Mouse (Mus musculus): ENCODE data around the gene Prkca.

Prkca gene

GRCm38 (mm10) chr11:108295373-108295772, 48.4 kb downstream of the Prkca start:
- no peak for DNase-seq (ENCODE audit: low read depth, low spot score)

DNA sequence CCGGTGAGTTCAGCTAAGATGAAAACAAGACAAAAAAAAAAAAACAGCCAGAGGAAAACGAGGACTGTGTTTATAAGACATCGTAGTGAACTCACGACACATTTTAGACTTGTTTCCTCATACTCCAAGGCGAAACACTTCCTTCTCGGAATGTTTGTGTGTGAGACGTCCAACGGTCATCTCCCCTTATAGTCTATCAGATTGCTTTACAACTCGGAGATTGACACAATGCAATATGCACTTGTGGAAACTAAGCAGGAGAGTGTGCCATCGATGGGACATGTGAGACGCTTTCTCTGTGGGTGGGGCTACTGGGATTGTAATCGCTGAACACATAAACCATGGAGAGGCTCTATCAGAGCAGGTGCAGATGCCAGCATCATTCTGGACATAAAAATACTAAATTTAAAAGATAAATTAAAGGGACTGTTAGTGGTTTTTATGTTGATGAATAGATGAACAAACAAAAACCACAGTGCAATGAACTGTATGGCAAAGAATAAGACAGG, 49.4 kb downstream of the Prkca start:
- DNase-seq (ENCODE audit: low read depth, low spot score) = no peak

- DNase-seq (ENCODE audit: low read depth, low spot score) = no peak
Measured at GRCm38 (mm10) chr11:108293843-108294242, 49.9 kb downstream of the Prkca start.

GRCm38 (mm10) chr11:108289192-108289591, 54.5 kb downstream of the Prkca start:
- no peak for DNase-seq (ENCODE audit: low read depth, low spot score)

- no peak for DNase-seq (ENCODE audit: low read depth, low spot score)
Measured at GRCm38 (mm10) chr11:108287321-108287720, 56.4 kb downstream of the Prkca start.

DNA sequence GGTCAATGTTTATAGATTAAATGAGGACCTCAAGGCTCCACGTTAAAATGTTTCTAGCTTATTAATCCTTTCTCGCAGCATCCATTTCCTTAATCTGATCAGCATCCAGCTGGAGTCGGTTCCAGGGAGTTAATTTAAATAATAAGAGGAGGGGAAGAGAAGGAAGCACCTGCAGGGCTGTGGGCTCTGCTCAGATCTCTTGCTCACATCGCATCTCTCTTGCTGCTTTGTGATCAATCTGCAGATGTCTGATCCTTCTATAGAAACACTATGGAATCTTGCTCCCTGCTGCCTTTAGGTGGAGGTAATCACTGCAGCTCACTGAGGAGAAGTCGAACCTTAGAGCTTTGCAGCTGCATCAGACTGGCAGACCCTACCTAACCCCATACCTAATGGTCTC, 58.7 kb downstream of the Prkca start:
- no peak for DNase-seq (ENCODE audit: low read depth, low spot score)

DNA sequence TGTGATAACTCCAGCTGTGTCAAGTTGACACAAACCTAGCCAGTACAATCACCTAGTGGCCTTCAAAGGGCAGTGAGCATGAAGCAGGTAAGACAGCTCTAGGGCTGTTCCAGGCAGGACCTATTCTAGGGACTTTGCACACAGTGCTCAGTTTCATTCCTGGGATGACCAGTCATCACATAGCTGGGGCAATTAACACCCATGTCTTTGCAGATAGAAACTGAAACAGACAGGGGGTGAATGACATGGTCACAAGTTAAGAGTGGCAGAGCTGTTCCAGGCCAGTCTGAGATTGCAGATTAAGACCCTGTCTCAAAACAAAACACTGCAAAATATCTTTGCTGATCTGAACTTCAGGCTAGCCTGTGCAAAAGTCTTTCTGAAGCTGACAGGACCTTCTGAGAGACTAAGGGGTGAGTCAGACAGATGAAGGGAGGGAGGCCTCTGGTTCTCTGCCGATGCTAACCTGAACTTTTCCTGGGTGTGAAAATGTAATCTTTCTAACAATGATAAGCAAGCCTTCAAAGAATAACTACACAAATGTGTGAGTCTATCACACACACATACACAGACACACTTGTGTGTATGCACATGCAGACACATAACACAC, 60.8 kb downstream of the Prkca start:
- DNase-seq (ENCODE audit: low read depth, low spot score) = no peak

GRCm38 (mm10) chr11:108279748-108280373, 63.9 kb downstream of the Prkca start:
- DNase-seq (ENCODE audit: low read depth, low spot score) = no peak

DNA sequence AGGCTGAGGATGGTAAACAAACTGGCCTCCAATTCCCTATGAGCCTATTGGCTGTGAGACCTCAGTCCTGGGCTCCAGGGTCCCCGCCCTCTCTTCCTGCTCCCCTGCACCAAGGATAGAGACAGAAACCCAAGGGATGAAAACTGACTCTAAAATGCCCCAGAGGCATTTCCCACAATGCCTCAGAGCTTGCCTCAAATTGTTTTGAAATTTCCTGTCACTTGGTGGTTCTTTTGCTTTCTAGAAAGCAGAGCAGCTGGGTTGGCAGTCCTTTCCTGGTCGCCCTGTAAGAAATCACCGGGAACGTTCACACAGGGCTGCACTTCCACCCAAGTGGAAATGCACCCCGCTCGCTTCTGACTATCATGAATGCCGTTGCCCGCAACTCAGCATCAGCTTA, 66.6 kb downstream of the Prkca start:
- no peak for DNase-seq (ENCODE audit: low read depth, low spot score)

GRCm38 (mm10) chr11:108276148-108276547, 67.6 kb downstream of the Prkca start:
- no peak for DNase-seq (ENCODE audit: low read depth, low spot score)

- no peak for DNase-seq (ENCODE audit: low read depth, low spot score)
Measured at GRCm38 (mm10) chr11:108274046-108274445, 69.7 kb downstream of the Prkca start.

- DNase-seq (ENCODE audit: low read depth, low spot score) = no peak
Measured at GRCm38 (mm10) chr11:108273415-108273965, 70.2 kb downstream of the Prkca start.

GRCm38 (mm10) chr11:108272601-108273414, 70.9 kb downstream of the Prkca start:
- no peak for DNase-seq (ENCODE audit: low read depth, low spot score)

DNA sequence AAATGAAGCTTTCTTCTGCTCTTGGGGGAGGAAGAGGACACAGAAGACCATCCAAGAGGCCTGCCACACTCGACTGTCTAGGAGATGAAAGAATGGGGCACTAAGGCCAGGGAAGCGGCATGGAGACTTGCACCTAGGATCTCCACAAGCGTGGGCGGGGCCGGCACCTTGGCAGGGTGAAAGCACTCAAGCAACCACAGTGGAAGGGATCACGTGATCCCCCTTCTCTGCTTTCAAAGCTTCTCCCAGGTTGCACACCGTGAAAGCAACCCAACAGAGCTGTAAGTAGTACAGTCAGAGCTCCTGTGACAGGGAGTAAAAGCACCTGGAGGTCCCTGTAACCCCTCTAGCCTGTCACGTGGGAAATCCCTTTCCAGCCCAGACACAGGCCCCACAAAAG, 72.4 kb downstream of the Prkca start:
- DNase-seq (ENCODE audit: low read depth, low spot score) = no peak

GRCm38 (mm10) chr11:108269516-108269915, 74.2 kb downstream of the Prkca start:
- DNase-seq (ENCODE audit: low read depth, low spot score) = no peak

DNA sequence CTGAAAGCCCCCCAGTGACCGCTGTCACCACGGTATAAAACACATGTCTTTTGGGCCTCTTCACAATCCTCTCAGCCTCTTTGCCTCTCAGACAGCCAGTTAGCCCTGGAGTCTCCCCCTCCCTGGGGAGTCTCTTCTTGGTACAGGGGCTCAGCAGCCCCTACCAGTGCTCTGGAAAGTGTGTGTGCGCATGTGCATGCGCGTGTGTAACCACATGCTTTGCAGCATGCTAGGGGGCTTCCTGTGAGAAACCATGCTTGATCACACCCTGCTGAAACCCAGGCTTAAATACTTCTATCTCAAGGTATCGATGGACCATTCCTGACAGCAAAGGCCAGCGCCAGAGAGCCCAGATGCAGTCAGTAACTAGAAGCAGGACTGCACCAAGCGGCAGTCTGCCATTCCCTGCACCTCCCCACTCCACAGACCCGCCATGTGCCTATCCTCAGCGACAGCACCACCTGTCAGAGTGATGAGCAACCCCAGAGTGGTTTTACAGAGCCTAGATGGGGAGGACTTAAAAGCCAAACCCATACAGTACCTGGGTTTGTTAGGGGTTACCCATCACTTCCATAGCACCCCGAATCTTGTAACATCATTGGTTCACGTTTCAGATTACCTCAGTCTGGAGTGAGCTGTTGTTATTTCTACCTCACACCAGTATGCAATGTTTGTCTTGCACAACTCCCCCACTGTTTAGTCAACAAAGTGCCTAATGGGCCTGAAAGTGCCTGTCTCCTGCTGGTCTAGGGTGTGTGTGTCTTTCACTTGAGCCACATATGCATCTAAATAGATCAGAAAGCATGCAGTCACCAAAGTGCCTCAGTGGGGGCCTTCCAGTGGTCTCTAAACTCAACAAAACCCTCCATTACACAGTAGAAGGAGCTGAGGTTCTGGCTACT, 75.1 kb downstream of the Prkca start:
- DNase-seq (ENCODE audit: low read depth, low spot score) = no peak

GRCm38 (mm10) chr11:108267825-108268224, 75.9 kb downstream of the Prkca start:
- DNase-seq (ENCODE audit: low read depth, low spot score) = no peak

- DNase-seq (ENCODE audit: low read depth, low spot score) = no peak
Measured at GRCm38 (mm10) chr11:108267066-108267465, 76.7 kb downstream of the Prkca start.

DNA sequence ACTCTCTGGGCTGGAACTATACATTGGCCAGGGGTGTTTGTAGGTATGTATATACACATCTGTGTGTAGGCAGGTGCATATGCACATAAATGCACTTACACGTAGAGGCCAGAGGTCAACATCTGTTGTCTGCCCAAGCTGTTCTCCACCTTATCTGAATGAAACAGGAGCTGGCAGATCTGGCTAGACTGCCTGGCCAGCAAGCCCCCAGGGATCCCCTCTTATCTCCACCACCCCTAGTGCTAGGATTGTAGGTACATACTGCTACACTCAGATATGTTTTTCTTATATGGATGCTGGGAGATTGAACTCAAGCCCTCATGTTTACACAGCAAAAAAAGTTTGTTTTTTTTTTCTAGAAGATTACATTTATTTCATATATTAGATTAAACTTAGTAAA, 79.9 kb downstream of the Prkca start:
- no peak for DNase-seq (ENCODE audit: low read depth, low spot score)

GRCm38 (mm10) chr11:108263406-108263805, 80.3 kb downstream of the Prkca start:
- no peak for DNase-seq (ENCODE audit: low read depth, low spot score)

DNA sequence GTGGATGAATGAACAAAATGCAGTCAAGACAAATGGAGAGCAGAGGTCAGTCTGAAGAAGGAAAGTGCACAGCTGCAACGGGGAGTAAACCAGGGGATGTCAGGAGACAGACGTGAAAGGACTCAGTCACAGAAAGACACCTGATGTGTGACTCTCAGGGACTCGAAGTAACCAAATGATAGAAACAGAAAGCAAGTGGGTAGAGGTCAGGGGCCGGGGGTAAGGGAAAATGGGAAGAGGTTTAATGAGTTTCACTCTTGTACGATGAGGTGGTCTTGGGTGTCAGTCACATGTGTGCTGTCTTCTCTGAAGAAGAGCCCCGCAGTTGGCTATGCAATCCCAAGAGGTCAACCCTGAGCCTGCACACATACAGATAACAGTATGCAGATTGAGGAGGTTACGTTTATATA, 82.0 kb downstream of the Prkca start:
- no peak for DNase-seq (ENCODE audit: low read depth, low spot score)

Measured in retina, adult 2 months (tissue).